Mouse (Mus musculus) midbrain, embryonic 12.5 days (tissue): ENCODE measurements around the gene Frmd4b. TPM values are rescaled to one million over a fixed set of nuclear protein-coding genes. Genes with fewer than 3 reads are reported as not detected.

Experiments used
- ATAC-seq: fragments of 200-750 bp; cut with Nextera tagmentation; 2 replicates; pipeline ENCODE4 v1.8.0; 2017; ENCODE audit warnings: low read depth, moderate TSS enrichment, moderate library complexity; ENCODE audit not compliant: low FRiP score
- H3K27ac ChIP-seq: fragments of 300-500 bp; sonication (generic); replicated peaks from 2 replicates; pipeline ENCODE4 v1.5.1; 2016; ENCODE audit warnings: mild to moderate bottlenecking
- H3K27me3 ChIP-seq: fragments of 300-500 bp; sonication (generic); 2 replicates; pipeline ENCODE4 v1.6.1; 2016; ENCODE audit warnings: mild to moderate bottlenecking
- H3K36me3 ChIP-seq: fragments of 300-500 bp; sonication (generic); 2 replicates; pipeline ENCODE4 v1.6.1; 2016
- H3K4me1 ChIP-seq: fragments of 300-500 bp; sonication (generic); 2 replicates; pipeline ENCODE4 v1.6.1; 2016
- H3K4me2 ChIP-seq: fragments of 300-500 bp; sonication (generic); replicated peaks from 2 replicates; pipeline ENCODE4 v1.6.1; 2016; ENCODE audit warnings: mild to moderate bottlenecking, moderate library complexity
- H3K4me3 ChIP-seq: fragments of 300-500 bp; sonication (generic); 2 replicates; pipeline ENCODE4 v1.5.1; 2016; ENCODE audit warnings: mild to moderate bottlenecking
- H3K9ac ChIP-seq: fragments of 300-500 bp; sonication (generic); replicated peaks from 2 replicates; pipeline ENCODE4 v1.6.1; 2016; ENCODE audit warnings: mild to moderate bottlenecking, moderate library complexity
- H3K9me3 ChIP-seq: fragments of 300-500 bp; sonication (generic); 2 replicates; pipeline ENCODE4 v1.6.1; 2016; ENCODE audit warnings: mild to moderate bottlenecking
- WGBS: fragments of 180-500 bp; shearing (Covaris S2); methylation state at CpG from one replicate; pipeline ENCODE4 v1.1.7; 2016; 5-methylcytosine and 5-hydroxymethylcytosine counted together
- polyA plus RNA-seq: library from polyadenylated mRNA; unstranded; fragments of >200 nt; fragmentation: Nextera tagmentation; extraction: Ambion mirVana; gene quantifications from 2 replicates; pipeline ENCODE4 v1.2.1, GENCODE M21; 2016

The Frmd4b gene
- polyA plus RNA-seq, 1 experiment from 2014 or later: 33.8 TPM

DNA sequence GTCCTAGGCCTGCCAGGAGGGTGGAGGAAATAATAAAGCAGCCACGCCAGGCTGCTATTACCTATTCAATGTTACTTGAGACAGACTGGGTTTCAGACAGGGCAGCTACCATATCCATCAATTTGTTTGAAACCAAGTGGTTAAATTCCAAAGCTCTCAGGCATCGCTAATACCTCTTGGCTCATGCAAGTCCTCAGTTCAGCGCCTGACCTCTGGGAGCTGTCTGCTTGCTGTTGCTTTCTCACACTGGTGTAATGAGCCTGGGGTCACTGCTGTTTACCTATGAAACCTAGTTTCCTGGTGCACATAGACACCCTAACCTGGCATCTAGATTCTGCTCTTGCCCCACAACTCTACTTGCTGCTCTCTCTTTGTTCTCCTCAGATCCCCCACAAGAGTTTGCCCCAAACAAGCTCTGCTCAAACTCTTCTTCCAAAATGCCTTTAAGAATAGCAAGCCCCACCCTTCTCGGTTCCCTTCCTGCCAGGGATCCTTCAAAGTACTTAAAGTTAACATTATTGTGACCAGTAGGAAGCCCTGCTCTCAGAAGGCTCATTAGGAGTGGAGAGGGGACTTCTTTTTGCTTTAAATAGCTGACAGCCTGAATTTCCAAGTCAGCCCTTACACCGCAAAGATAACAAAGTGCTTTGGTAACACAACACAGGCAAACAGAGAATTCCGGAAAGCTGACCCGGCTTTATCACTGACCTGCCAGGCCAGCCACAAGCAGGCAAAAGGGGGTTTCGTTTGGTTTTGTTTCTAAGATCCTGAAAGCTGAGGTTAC is 267.8 kb downstream of the Frmd4b start:
- Histone ChIP-seq H3K4me2 (no peak overlapping the region), H3K4me1 (peaks cover 47% of the 10 kb centered on the region), H3K9ac (no peak overlapping the region), H3K4me3 (no peak overlapping the region), H3K36me3 (no peaks in the 10 kb centered on the region), H3K27me3 (0 out of 2 replicates have a peak, but pooled peaks cover 3% of the 10 kb centered on the region), H3K9me3 (no peaks in the 10 kb centered on the region), H3K27ac (no peak overlapping the region)
- 32% methylated on average over 8 of the region's 8 CpGs for WGBS
- no peak for ATAC-seq

DNA sequence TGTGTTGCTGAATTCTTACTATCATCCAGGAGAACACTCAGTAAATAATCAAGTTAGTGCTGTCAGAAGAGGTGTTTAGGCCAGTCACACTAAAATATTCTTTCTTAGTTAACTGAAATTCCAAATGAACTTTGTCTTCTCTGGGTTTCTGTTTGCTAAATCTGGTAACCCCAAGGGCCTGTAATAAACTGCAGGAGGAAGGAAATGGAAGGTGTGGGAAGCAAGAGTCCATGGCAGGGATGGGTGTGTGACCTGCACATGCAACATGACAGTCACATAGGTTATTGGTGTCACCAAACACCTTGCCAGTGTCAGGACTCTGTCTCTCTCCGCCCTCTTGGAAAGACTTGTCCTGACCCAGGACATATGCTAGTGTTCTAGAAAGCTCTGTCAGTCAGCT is 270.4 kb downstream of the Frmd4b start:
- no peak for ATAC-seq
- H3K9ac ChIP-seq: no peak overlapping the region
- H3K9me3 ChIP-seq: no peaks in the 10 kb centered on the region
- no peak overlapping the region for H3K27ac ChIP-seq
- H3K4me1 ChIP-seq: peaks cover 22% of the 10 kb centered on the region
- no peak overlapping the region for H3K4me2 ChIP-seq
- H3K36me3 ChIP-seq: no peaks in the 10 kb centered on the region
- no peak overlapping the region for H3K4me3 ChIP-seq
- 100% methylated on average over 1 of the region's 1 CpGs for WGBS
- 0 out of 2 replicates have a peak, but pooled peaks cover 3% of the 10 kb centered on the region for H3K27me3 ChIP-seq

DNA sequence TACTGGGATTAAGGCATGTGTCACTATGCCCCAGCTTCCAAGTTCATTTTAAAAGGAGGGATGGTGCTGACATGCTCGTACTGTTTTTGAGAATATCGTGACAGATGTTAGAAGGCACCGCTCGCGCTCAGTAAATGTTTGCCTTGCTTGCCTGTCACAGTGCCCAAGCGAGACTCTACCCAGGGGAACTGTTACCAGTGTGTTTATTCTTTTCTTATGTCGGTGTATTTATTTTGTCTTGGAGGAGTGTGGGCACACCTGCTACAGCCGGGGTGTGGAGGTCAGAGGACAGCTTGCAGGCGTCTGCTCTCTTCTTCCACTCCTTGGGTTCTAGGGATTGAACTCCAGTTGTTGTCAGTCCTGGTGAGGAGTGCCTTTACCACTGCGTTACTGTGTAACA is 270.8 kb downstream of the Frmd4b start:
- H3K9me3 ChIP-seq: no peaks in the 10 kb centered on the region
- no peak overlapping the region for H3K4me3 ChIP-seq
- no peak overlapping the region for H3K9ac ChIP-seq
- no peak overlapping the region for H3K4me2 ChIP-seq
- no peaks in the 10 kb centered on the region for H3K36me3 ChIP-seq
- ATAC-seq: no peak
- H3K4me1 ChIP-seq: peaks cover 18% of the 10 kb centered on the region
- no peak overlapping the region for H3K27ac ChIP-seq
- H3K27me3 ChIP-seq: 0 out of 2 replicates have a peak, but pooled peaks cover 2% of the 10 kb centered on the region
- 69% methylated on average over 10 of the region's 10 CpGs for WGBS

GRCm38 (mm10) chr6:97345921-97346320 is 271.4 kb downstream of the Frmd4b start:
- Histone ChIP-seq H3K36me3 (no peaks in the 10 kb centered on the region), H3K4me3 (no peak overlapping the region), H3K9me3 (no peaks in the 10 kb centered on the region), H3K4me1 (peaks cover 15% of the 10 kb centered on the region), H3K27ac (no peak overlapping the region), H3K4me2 (no peak overlapping the region), H3K27me3 (no peaks in the 10 kb centered on the region), H3K9ac (no peak overlapping the region)
- WGBS: 84% methylated on average over 2 of the region's 2 CpGs
- ATAC-seq: no peak

DNA sequence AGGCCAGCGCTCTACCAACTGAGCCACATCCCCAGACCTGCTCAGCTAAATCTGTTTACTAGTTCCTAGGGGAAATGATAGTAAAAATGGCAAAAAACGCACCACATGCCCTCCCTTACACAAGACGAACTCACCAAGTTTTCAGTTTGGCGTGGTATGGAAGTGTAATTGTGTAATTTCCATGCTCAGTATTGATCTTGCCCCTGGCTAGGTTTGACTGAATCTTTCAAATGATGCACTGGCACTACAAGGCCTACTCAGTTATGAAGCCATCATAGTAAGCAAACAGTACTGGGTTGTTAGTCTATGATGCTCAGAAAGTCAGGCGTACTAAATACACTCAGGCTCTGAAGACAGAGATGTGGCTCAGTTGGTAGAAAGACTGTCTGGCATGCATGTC is 275.2 kb downstream of the Frmd4b start:
- no peaks in the 10 kb centered on the region for H3K27me3 ChIP-seq
- no peak overlapping the region for H3K4me3 ChIP-seq
- no peaks in the 10 kb centered on the region for H3K36me3 ChIP-seq
- no peak for ATAC-seq
- no peaks in the 10 kb centered on the region for H3K9me3 ChIP-seq
- WGBS: 91% methylated on average over 5 of the region's 5 CpGs
- H3K4me2 ChIP-seq: no peak overlapping the region
- H3K9ac ChIP-seq: no peak overlapping the region
- peaks cover 29% of the 10 kb centered on the region for H3K4me1 ChIP-seq
- H3K27ac ChIP-seq: no peak overlapping the region

- peaks cover 28% of the 10 kb centered on the region for H3K4me1 ChIP-seq
- ATAC-seq: no peak
- H3K27ac ChIP-seq: no peak overlapping the region
- H3K36me3 ChIP-seq: no peaks in the 10 kb centered on the region
- WGBS: 88% methylated on average over 1 of the region's 1 CpGs
- no peaks in the 10 kb centered on the region for H3K27me3 ChIP-seq
- no peak overlapping the region for H3K4me3 ChIP-seq
- no peak overlapping the region for H3K4me2 ChIP-seq
- H3K9me3 ChIP-seq: no peaks in the 10 kb centered on the region
- no peak overlapping the region for H3K9ac ChIP-seq
These were observed 275.7 kb downstream of the Frmd4b start for GRCm38 (mm10) chr6:97341628-97342027.

DNA sequence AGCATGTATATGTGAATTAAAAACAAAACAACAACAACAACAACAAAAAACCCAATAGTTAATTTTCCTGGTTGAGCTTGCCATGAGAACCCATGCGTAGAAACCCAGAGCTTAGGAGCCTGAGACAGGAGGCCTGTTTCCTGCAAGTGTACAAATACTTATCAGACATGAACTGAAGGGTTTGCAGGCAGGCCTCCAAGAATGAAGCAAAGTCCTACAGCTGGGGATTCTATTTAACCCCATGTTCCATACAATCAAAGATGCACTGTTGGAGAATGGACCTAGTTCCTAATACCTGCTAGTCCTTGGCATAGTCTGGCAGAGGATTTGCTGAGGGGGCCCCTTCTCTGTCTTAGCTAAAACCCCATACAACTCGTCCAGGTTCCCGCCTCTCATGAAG is 276.2 kb downstream of the Frmd4b start:
- no peaks in the 10 kb centered on the region for H3K27me3 ChIP-seq
- H3K9me3 ChIP-seq: no peaks in the 10 kb centered on the region
- H3K27ac ChIP-seq: no peak overlapping the region
- H3K4me2 ChIP-seq: no peak overlapping the region
- no peak overlapping the region for H3K9ac ChIP-seq
- H3K4me1 ChIP-seq: peaks cover 26% of the 10 kb centered on the region
- ATAC-seq: no peak
- H3K4me3 ChIP-seq: no peak overlapping the region
- H3K36me3 ChIP-seq: no peaks in the 10 kb centered on the region
- WGBS: 95% methylated on average over 3 of the region's 3 CpGs

- peak; percentile 63; the same call in 1 of the 2 replicates for ATAC-seq
These were observed 277.0 kb downstream of the Frmd4b start for GRCm38 (mm10) chr6:97340211-97340791.

GRCm38 (mm10) chr6:97339271-97339681 is 278.1 kb downstream of the Frmd4b start:
- H3K36me3 ChIP-seq: no peaks in the 10 kb centered on the region
- H3K9ac ChIP-seq: no peak overlapping the region
- H3K4me3 ChIP-seq: no peak overlapping the region
- peak; percentile 50; the same call in 1 of the 2 replicates for ATAC-seq
- peaks cover 26% of the 10 kb centered on the region for H3K4me1 ChIP-seq
- no peak overlapping the region for H3K4me2 ChIP-seq
- no peaks in the 10 kb centered on the region for H3K9me3 ChIP-seq
- H3K27me3 ChIP-seq: no peaks in the 10 kb centered on the region
- H3K27ac ChIP-seq: peak overlapping the region; percentile 31; the same call in 1 of the 2 replicates
- WGBS: 13% methylated on average over 5 of the region's 5 CpGs

More at GRCm38 (mm10) chr6:97340211-97340791, 277.0 kb downstream of the Frmd4b start:
- no peaks in the 10 kb centered on the region for H3K27me3 ChIP-seq
- H3K27ac ChIP-seq: no peak overlapping the region
- H3K9ac ChIP-seq: no peak overlapping the region
- H3K4me2 ChIP-seq: no peak overlapping the region
- no peak overlapping the region for H3K4me3 ChIP-seq
- peaks cover 26% of the 10 kb centered on the region for H3K4me1 ChIP-seq
- H3K9me3 ChIP-seq: no peaks in the 10 kb centered on the region
- H3K36me3 ChIP-seq: no peaks in the 10 kb centered on the region
- WGBS: 72% methylated on average over 17 of the region's 17 CpGs

DNA sequence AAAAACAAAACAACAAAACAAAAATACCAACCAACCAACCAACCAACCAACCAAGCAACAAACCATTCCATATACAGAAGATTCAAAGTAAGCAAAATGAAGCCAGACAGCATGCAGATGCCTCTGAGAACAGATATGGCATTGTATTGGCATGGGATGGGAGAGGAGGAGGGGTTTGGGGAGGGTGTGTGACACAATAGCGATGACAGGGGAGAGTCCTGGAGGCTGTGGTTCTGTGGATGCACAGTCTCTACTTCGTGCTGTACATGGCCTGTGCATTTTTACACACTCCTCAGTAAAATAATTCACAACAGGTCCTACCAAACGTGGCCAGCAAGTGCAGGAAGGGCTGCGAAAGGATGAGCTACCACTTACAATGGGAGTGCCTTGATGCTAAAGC is 278.5 kb downstream of the Frmd4b start:
- WGBS: 20% methylated on average over 4 of the region's 4 CpGs
- H3K4me2 ChIP-seq: no peak overlapping the region
- H3K27ac ChIP-seq: no peak overlapping the region
- peaks cover 26% of the 10 kb centered on the region for H3K4me1 ChIP-seq
- no peaks in the 10 kb centered on the region for H3K9me3 ChIP-seq
- H3K27me3 ChIP-seq: no peaks in the 10 kb centered on the region
- no peaks in the 10 kb centered on the region for H3K36me3 ChIP-seq
- H3K9ac ChIP-seq: no peak overlapping the region
- no peak overlapping the region for H3K4me3 ChIP-seq
- peak; percentile 52; the same call in 1 of the 2 replicates for ATAC-seq

GRCm38 (mm10) chr6:97333323-97333722 is 284.0 kb downstream of the Frmd4b start:
- 90% methylated on average over 3 of the region's 3 CpGs for WGBS
- H3K27ac ChIP-seq: no peak overlapping the region
- no peak overlapping the region for H3K4me3 ChIP-seq
- no peaks in the 10 kb centered on the region for H3K36me3 ChIP-seq
- H3K27me3 ChIP-seq: no peaks in the 10 kb centered on the region
- ATAC-seq: no peak
- peaks cover 4% of the 10 kb centered on the region; the same call in 1 of the 2 replicates for H3K4me1 ChIP-seq
- H3K4me2 ChIP-seq: no peak overlapping the region
- no peak overlapping the region for H3K9ac ChIP-seq
- H3K9me3 ChIP-seq: no peaks in the 10 kb centered on the region

DNA sequence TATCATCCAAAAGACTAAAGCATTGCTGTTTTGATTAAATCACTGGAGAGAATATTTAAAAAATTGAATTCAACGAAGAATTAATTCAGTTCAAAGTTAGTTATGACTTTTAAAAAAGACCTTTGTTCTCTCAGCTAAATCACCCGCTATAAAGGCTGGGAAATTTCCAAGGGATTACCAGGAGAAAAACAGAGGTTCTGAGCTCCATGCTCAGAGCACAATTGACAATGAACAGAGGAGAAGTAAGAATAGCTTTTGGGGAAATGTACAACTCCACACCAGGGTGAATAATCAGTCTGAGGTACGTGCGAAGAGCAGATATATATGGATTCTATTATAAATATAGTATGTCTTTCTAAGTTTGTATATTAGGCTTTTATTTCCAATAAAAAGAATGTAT is 293.4 kb downstream of the Frmd4b start:
- ATAC-seq: no peak
- no peak overlapping the region for H3K4me3 ChIP-seq
- H3K36me3 ChIP-seq: peaks cover 31% of the 10 kb centered on the region
- no peak overlapping the region for H3K4me2 ChIP-seq
- WGBS: 65% methylated on average over 4 of the region's 4 CpGs
- no peaks in the 10 kb centered on the region for H3K9me3 ChIP-seq
- H3K9ac ChIP-seq: no peak overlapping the region
- H3K27me3 ChIP-seq: no peaks in the 10 kb centered on the region
- no peak overlapping the region for H3K27ac ChIP-seq
- H3K4me1 ChIP-seq: no peaks in the 10 kb centered on the region
